Mouse (Mus musculus): Measurements from ENCODE around the gene Zgrf1. TPM values are rescaled to one million over a fixed set of nuclear protein-coding genes. Genes with fewer than 3 reads are reported as not detected.

The Zgrf1 gene
- polyA plus RNA-seq, 1 experiment from 2014 or later = 13.9 TPM

DNA sequence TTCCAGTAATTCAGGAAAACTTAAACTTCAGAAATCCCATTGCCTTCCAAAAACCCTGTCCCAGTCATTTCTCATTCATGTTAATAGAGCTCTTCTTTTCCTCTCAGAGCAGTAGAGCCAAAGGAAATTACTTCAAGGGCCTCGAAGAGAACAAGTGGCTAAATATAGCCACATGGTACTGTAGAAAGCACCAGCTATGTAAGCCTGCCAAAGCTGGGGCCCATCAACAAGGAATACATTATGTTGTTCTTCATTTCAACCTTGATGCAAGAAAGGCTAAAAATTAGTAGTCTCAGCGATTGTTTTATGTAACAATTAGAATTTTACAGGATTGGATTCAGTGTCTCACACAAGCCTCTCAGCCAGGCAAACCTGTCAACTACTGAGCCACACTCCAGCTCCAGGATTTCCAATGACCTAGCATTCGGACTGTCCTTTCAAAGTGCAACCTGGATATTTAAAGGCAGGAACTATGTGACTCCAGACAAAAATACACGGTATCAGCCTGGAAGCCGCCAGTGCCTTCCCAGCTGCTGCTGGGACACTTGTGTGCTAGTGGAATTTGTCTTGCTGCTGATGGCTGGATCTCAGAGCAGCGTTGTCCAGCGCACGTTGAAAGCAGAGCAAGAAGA, 28.0 kb upstream of the Zgrf1 start:
- Histone ChIP-seq H3K4me3 (ENCODE audit: low read depth, low read length) (no peak overlapping the region), H3K27ac (ENCODE audit: low read depth, low read length) (no peak overlapping the region), H3K4me1 (replicated peaks; ENCODE audit: control insufficient read depth, insufficient read depth, low read length) (no peaks in the 10 kb centered on the region), H3K9ac (ENCODE audit: low read depth, low read length) (no peak overlapping the region), H3K9me3 (ENCODE audit: control insufficient read depth, low read length) (no peaks in the 10 kb centered on the region), H3K36me3 (ENCODE audit: control insufficient read depth, insufficient read depth, low read length) (no peaks in the 10 kb centered on the region), H3K4me2 (no peak overlapping the region), H3K27me3 (replicated peaks; ENCODE audit: control insufficient read depth, insufficient read depth, low read length) (no peaks in the 10 kb centered on the region)
- DNase-seq (ENCODE audit: low spot score) (no peak), ATAC-seq (replicated peaks; ENCODE audit: low FRiP score) (no peak)
- 69% methylated on average over 8 of the region's 8 CpGs for WGBS

DNA sequence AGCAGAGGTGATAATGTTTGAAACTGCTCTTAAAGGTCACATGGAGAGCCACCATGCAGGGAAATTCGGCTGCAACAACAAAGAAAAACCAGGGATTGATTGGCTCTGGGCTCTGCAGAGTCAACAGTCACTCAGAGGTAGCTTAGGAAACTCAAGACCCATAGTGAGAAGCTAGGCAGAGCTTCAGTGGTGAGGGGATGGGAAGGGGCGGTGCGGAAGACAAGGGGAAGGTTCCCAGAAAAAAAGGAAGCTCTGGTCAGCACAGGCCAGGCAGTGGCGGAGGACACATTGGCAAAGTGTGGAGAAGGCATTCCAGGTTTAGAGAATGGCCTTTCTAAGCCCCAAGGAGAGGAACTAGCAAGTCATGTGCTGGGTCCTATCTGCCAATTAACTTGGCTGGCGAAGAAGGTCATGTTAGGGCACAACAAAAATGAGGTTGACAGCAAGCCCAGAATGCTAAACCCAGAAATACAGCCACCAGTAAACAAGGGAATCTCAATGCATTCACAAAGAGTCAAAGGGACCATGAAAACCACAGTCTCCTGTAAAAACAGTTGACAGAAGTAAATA, 25.7 kb upstream of the Zgrf1 start:
- Histone ChIP-seq H3K36me3 (ENCODE audit: control insufficient read depth, insufficient read depth, low read length) (no peaks in the 10 kb centered on the region), H3K4me2 (no peak overlapping the region), H3K4me1 (replicated peaks; ENCODE audit: control insufficient read depth, insufficient read depth, low read length) (no peaks in the 10 kb centered on the region), H3K9ac (ENCODE audit: low read depth, low read length) (no peak overlapping the region), H3K27ac (ENCODE audit: low read depth, low read length) (no peak overlapping the region), H3K4me3 (ENCODE audit: low read depth, low read length) (no peak overlapping the region), H3K9me3 (ENCODE audit: control insufficient read depth, low read length) (no peaks in the 10 kb centered on the region), H3K27me3 (replicated peaks; ENCODE audit: control insufficient read depth, insufficient read depth, low read length) (no peaks in the 10 kb centered on the region)
- DNase-seq (ENCODE audit: low spot score) (no peak), ATAC-seq (replicated peaks; ENCODE audit: low FRiP score) (no peak)
- 56% methylated on average over 5 of the region's 5 CpGs for WGBS

DNA sequence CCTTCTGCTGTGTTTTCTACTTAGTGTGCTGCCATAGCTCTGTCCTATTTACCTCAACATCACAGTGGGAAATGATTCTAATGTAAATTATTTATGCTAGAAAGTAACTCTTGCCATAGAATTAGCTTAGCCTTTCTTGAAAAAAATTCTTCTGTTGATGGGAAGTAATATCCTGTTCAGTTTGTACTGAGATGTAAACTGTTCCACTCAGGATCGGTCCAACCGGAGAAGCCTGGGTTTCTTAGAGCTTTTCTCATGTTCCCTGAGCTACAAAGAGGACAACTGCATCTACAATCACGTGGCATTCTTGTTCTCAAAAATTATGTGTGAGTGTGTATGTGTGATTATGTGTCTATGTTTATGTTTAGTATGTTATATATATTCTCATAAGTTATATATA, 24.1 kb upstream of the Zgrf1 start:
- DNase-seq (ENCODE audit: low spot score) (no peak), ATAC-seq (replicated peaks; ENCODE audit: low FRiP score) (no peak)
- no peaks in the 10 kb centered on the region for H3K27me3 ChIP-seq (replicated peaks; ENCODE audit: control insufficient read depth, insufficient read depth, low read length)
- no peak overlapping the region for H3K9ac ChIP-seq (ENCODE audit: low read depth, low read length)
- no peaks in the 10 kb centered on the region for H3K9me3 ChIP-seq (ENCODE audit: control insufficient read depth, low read length)
- H3K4me3 ChIP-seq (ENCODE audit: low read depth, low read length) = no peak overlapping the region
- no peak overlapping the region for H3K4me2 ChIP-seq
- H3K36me3 ChIP-seq (ENCODE audit: control insufficient read depth, insufficient read depth, low read length) = no peaks in the 10 kb centered on the region
- no peaks in the 10 kb centered on the region for H3K4me1 ChIP-seq (replicated peaks; ENCODE audit: control insufficient read depth, insufficient read depth, low read length)
- WGBS = 85% methylated on average over 3 of the region's 3 CpGs
- no peak overlapping the region for H3K27ac ChIP-seq (ENCODE audit: low read depth, low read length)

DNA sequence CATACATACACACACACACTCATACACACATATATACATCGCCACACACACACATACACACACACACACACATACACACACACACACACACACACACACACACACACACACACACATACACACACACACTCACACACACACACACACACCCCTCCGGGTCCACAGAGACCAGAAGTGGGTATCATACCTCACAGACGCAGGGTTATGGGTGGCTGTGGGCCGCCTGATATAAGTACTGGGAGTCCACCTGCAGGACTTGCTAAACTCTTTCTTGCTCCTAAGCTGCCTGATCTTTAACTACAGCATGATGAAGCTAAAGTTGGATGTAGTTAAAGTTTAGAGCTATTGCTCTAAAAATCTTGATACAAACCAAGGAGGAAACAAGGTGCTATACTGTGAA, 23.5 kb upstream of the Zgrf1 start:
- H3K4me3 ChIP-seq (ENCODE audit: low read depth, low read length) = no peak overlapping the region
- DNase-seq (ENCODE audit: low spot score) (no peak), ATAC-seq (replicated peaks; ENCODE audit: low FRiP score) (no peak)
- no peaks in the 10 kb centered on the region for H3K36me3 ChIP-seq (ENCODE audit: control insufficient read depth, insufficient read depth, low read length)
- H3K9me3 ChIP-seq (ENCODE audit: control insufficient read depth, low read length) = no peaks in the 10 kb centered on the region
- H3K4me1 ChIP-seq (replicated peaks; ENCODE audit: control insufficient read depth, insufficient read depth, low read length) = no peaks in the 10 kb centered on the region
- no peak overlapping the region for H3K4me2 ChIP-seq
- no peak overlapping the region for H3K27ac ChIP-seq (ENCODE audit: low read depth, low read length)
- H3K9ac ChIP-seq (ENCODE audit: low read depth, low read length) = no peak overlapping the region
- 77% methylated on average over 4 of the region's 4 CpGs for WGBS
- H3K27me3 ChIP-seq (replicated peaks; ENCODE audit: control insufficient read depth, insufficient read depth, low read length) = no peaks in the 10 kb centered on the region

DNA sequence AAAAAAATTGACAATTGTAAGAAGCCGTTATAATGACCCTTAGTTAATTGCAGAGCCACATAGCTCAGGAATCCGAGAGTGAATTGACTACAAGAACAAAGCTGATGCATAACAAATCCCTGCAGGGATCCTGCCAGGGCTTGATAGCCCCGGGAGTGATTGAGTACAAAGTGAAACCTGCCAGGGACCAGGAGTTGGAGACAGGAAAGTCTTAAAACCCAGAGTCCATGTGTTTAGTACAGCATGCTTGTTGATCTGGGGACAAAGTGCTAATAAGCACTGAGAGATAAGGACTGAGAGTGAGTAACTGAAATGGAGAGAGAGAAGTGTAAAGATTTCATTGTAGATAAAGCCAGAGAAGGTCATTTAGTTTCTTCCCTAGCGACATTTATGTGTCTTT, 23.0 kb upstream of the Zgrf1 start:
- no peaks in the 10 kb centered on the region for H3K36me3 ChIP-seq (ENCODE audit: control insufficient read depth, insufficient read depth, low read length)
- DNase-seq (ENCODE audit: low spot score) (no peak), ATAC-seq (replicated peaks; ENCODE audit: low FRiP score) (no peak)
- no peaks in the 10 kb centered on the region for H3K4me1 ChIP-seq (replicated peaks; ENCODE audit: control insufficient read depth, insufficient read depth, low read length)
- H3K4me2 ChIP-seq = no peak overlapping the region
- no peak overlapping the region for H3K4me3 ChIP-seq (ENCODE audit: low read depth, low read length)
- H3K27me3 ChIP-seq (replicated peaks; ENCODE audit: control insufficient read depth, insufficient read depth, low read length) = no peaks in the 10 kb centered on the region
- no peak overlapping the region for H3K9ac ChIP-seq (ENCODE audit: low read depth, low read length)
- H3K9me3 ChIP-seq (ENCODE audit: control insufficient read depth, low read length) = no peaks in the 10 kb centered on the region
- no peak overlapping the region for H3K27ac ChIP-seq (ENCODE audit: low read depth, low read length)
- 26% methylated on average over 4 of the region's 4 CpGs for WGBS

DNA sequence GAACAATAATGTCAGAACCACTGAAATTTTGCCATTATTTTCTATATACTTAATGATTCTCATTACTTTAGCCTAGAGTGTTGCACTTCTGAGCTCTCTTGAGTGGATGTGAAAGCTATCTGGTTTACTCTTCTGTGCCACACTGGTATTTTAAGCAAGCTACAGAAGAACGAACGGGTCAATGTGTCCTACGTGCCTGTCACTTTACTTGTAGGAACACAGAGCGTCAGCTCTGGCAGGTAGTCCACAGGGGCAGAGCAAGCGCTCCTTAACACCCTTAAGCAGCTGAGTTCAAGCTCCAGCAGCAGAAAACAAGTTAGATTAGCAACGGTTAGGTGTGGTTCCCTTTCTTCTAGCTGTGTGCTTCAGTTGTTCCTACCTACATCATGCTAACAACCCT, 14.1 kb upstream of the Zgrf1 start:
- H3K27me3 ChIP-seq (replicated peaks; ENCODE audit: control insufficient read depth, insufficient read depth, low read length) = no peaks in the 10 kb centered on the region
- no peak for ATAC-seq (replicated peaks; ENCODE audit: low FRiP score)
- WGBS = 76% methylated on average over 6 of the region's 6 CpGs
- H3K4me1 ChIP-seq (replicated peaks; ENCODE audit: control insufficient read depth, insufficient read depth, low read length) = no peaks in the 10 kb centered on the region
- H3K4me3 ChIP-seq (ENCODE audit: low read depth, low read length) = no peak overlapping the region
- peaks cover 4% of the 10 kb centered on the region; the same call in 1 of the 2 replicates for H3K36me3 ChIP-seq (ENCODE audit: control insufficient read depth, insufficient read depth, low read length)
- H3K27ac ChIP-seq (ENCODE audit: low read depth, low read length) = no peak overlapping the region
- no peak overlapping the region for H3K9ac ChIP-seq (ENCODE audit: low read depth, low read length)
- no peak for DNase-seq (ENCODE audit: low spot score)
- no peak overlapping the region for H3K4me2 ChIP-seq
- no peaks in the 10 kb centered on the region for H3K9me3 ChIP-seq (ENCODE audit: control insufficient read depth, low read length)

DNA sequence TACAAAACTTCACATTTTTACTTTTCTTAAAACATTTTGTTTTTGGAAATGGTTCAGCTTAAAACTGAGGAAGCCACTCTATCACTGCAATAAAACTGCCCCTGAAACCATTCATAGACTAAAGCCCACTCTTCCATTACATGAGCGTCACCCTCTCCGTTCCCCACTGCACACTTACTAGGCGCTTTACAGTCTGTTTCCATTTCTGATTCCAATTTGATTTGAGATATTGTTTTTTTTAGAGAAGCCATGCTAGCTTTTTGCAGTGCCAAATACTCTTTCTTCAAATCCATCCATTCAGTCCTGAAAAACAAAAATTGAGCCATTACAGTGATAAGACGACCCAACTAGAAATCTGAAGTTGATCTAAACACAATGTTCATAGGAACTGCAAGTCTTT, 9.3 kb upstream of the Zgrf1 start:
- Histone ChIP-seq H3K36me3 (ENCODE audit: control insufficient read depth, insufficient read depth, low read length) (peaks cover 18% of the 10 kb centered on the region), H3K27me3 (replicated peaks; ENCODE audit: control insufficient read depth, insufficient read depth, low read length) (no peaks in the 10 kb centered on the region), H3K4me2 (no peak overlapping the region), H3K9me3 (ENCODE audit: control insufficient read depth, low read length) (no peaks in the 10 kb centered on the region), H3K27ac (ENCODE audit: low read depth, low read length) (no peak overlapping the region), H3K9ac (ENCODE audit: low read depth, low read length) (no peak overlapping the region), H3K4me3 (ENCODE audit: low read depth, low read length) (no peak overlapping the region), H3K4me1 (replicated peaks; ENCODE audit: control insufficient read depth, insufficient read depth, low read length) (no peaks in the 10 kb centered on the region)
- ATAC-seq (replicated peaks; ENCODE audit: low FRiP score) = no peak
- WGBS = 87% methylated on average over 4 of the region's 4 CpGs
- no peak for DNase-seq (ENCODE audit: low spot score)

DNA sequence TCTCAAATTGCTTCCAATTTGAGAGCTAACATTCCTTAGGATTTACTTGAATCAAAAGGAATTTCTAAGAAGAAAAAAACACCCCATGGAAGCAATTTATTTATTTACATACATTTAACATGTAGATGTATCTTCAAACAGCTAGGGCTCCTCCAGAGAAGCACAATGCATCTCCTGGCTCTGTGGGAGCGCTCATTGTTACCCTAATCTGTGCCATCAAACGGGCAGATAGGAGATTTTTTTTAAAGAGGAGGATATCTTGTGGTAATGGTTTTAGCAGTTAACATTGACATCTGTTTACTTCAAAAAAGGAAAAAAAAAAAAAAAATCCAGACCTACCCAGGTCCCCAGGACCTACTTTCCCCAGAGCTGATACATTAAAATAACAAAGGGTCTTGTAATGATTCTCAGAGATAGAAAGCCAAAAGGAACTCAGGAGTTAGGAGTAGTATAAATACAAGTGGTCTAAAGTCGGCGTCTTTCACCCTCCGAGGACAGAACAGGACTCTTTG, 8.6 kb upstream of the Zgrf1 start:
- H3K27ac ChIP-seq (ENCODE audit: low read depth, low read length) = no peak overlapping the region
- no peaks in the 10 kb centered on the region for H3K9me3 ChIP-seq (ENCODE audit: control insufficient read depth, low read length)
- no peak for DNase-seq (ENCODE audit: low spot score)
- H3K4me2 ChIP-seq = no peak overlapping the region
- no peak overlapping the region for H3K4me3 ChIP-seq (ENCODE audit: low read depth, low read length)
- peaks cover 18% of the 10 kb centered on the region for H3K36me3 ChIP-seq (ENCODE audit: control insufficient read depth, insufficient read depth, low read length)
- no peaks in the 10 kb centered on the region for H3K4me1 ChIP-seq (replicated peaks; ENCODE audit: control insufficient read depth, insufficient read depth, low read length)
- no peak overlapping the region for H3K9ac ChIP-seq (ENCODE audit: low read depth, low read length)
- no peaks in the 10 kb centered on the region for H3K27me3 ChIP-seq (replicated peaks; ENCODE audit: control insufficient read depth, insufficient read depth, low read length)
- ATAC-seq (replicated peaks; ENCODE audit: low FRiP score) = no peak
- 54% methylated on average over 5 of the region's 5 CpGs for WGBS

DNA sequence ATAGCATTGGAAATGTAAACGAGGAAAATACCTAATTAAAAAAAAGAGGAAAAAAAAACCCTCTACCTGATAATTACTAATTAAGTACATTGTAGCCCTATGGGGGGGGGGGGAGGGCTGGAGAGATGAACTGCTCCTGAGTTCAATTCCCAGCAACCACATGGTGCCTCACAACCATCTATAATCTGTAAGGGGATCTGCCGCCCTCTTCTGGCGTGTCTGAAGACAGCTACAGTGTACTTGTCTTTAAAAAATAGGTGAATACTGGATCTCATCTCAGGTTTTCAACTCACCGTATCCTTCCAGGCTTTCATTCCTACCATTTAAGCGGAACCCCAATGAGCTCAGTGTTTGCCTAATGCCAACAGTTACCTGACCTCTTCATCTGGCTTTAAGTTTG, 5.4 kb upstream of the Zgrf1 start:
- H3K36me3 ChIP-seq (ENCODE audit: control insufficient read depth, insufficient read depth, low read length) = peaks cover 17% of the 10 kb centered on the region
- no peaks in the 10 kb centered on the region for H3K9me3 ChIP-seq (ENCODE audit: control insufficient read depth, low read length)
- H3K4me2 ChIP-seq = no peak overlapping the region
- WGBS = 44% methylated on average over 5 of the region's 5 CpGs
- H3K4me1 ChIP-seq (replicated peaks; ENCODE audit: control insufficient read depth, insufficient read depth, low read length) = 0 out of 2 replicates have a peak, but pooled peaks cover 3% of the 10 kb centered on the region
- no peak overlapping the region for H3K27ac ChIP-seq (ENCODE audit: low read depth, low read length)
- no peaks in the 10 kb centered on the region for H3K27me3 ChIP-seq (replicated peaks; ENCODE audit: control insufficient read depth, insufficient read depth, low read length)
- DNase-seq (ENCODE audit: low spot score) (no peak), ATAC-seq (replicated peaks; ENCODE audit: low FRiP score) (no peak)
- H3K9ac ChIP-seq (ENCODE audit: low read depth, low read length) = no peak overlapping the region
- no peak overlapping the region for H3K4me3 ChIP-seq (ENCODE audit: low read depth, low read length)

Measured in liver, embryonic 11.5 days (tissue).